Mouse (Mus musculus) thymus, adult 2 months (tissue): ENCODE data around the gene Scfd2.

Experiments
- CTCF ChIP-seq: fragments of 200-500 bp; IDR thresholded peaks from 2 replicates; pipeline ENCODE4 v1.5.1; 2012; ENCODE audit warnings: mild to moderate bottlenecking, control low read depth, low read length, moderate library complexity, borderline replicate concordance; ENCODE audit not compliant: control insufficient read depth, poor library complexity, insufficient read depth; ENCODE audit errors: extremely low read depth
- POLR2A ChIP-seq: fragments of 200-500 bp; IDR thresholded peaks from 2 replicates; pipeline ENCODE4 v1.6.1; 2012; ENCODE audit warnings: mild to moderate bottlenecking, low read length, control low read depth, moderate library complexity; ENCODE audit not compliant: control insufficient read depth, poor library complexity, insufficient read depth; ENCODE audit errors: extremely low read depth

GRCm38 (mm10) chr5:74233808-74234207, 297.8 kb downstream of the Scfd2 start:
- TF ChIP-seq CTCF, result no peak
- TF ChIP-seq POLR2A, result no peak
